Mouse (Mus musculus) heart, embryonic 10.5 days (tissue): ENCODE measurements at regions not wholly inside any gene's neighbourhood (a gene's known extent, or its start where the extent isn't known, plus 50 kb on each side); places are given as distances from the start of the nearest gene placed in this dataset.
A peak's percentile ranks its signal among the peaks of the same experiment; 100 is the strongest.

Experiments used
- DNase-seq: peaks from one replicate; pipeline ENCODE4 v3.0.0-alpha.2; 2017; ENCODE audit warnings: low spot score
- H3K27ac ChIP-seq: fragments of 300-500 bp; sonication (generic); 2 replicates; pipeline ENCODE4 v1.5.1; 2016; ENCODE audit warnings: mild to moderate bottlenecking
- H3K27me3 ChIP-seq: fragments of 300-500 bp; sonication (generic); 2 replicates; pipeline ENCODE4 v1.6.1; 2016; ENCODE audit warnings: mild to moderate bottlenecking; ENCODE audit not compliant: poor library complexity, insufficient read depth, severe bottlenecking
- H3K36me3 ChIP-seq: fragments of 300-500 bp; sonication (generic); 2 replicates; pipeline ENCODE4 v1.6.1; 2016; ENCODE audit warnings: mild to moderate bottlenecking, moderate library complexity
- H3K4me1 ChIP-seq: fragments of 300-500 bp; sonication (generic); 2 replicates; pipeline ENCODE4 v1.6.1; 2016; ENCODE audit warnings: mild to moderate bottlenecking
- H3K4me3 ChIP-seq: fragments of 300-500 bp; sonication (generic); 2 replicates; pipeline ENCODE4 v1.5.1; 2016; ENCODE audit warnings: mild to moderate bottlenecking, moderate library complexity
- H3K9me3 ChIP-seq: fragments of 300-500 bp; sonication (generic); 2 replicates; pipeline ENCODE4 v1.6.1; 2016; ENCODE audit warnings: mild to moderate bottlenecking, moderate library complexity
- WGBS: fragments of 180-500 bp; shearing (Covaris S2); methylation state at CpG from one replicate; pipeline ENCODE4 v1.1.7; 2016; 5-methylcytosine and 5-hydroxymethylcytosine counted together

DNA sequence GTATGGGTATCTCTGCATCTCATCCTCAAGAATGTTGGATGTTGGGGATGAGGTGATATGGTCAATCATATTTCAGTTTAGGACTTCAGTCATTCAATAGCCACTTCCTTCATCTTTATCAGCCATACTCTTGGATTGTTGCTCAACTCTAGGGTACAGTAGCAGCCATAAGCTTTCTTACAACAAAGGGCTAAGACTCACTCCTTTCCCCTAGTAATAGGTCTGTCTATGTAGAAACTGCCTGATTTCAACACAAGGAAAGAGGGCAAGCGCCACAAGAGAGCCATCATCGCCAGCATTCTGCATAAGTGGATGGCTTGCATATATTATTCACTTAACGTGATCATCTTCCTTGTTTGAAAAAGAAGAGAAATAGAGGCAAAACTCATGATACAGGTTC lies 107.5 kb upstream of the Rmdn2 start:
- Histone ChIP-seq H3K9me3 (no peaks in the 10 kb centered on the region), H3K36me3 (no peaks in the 10 kb centered on the region), H3K27me3 (no peaks in the 10 kb centered on the region), H3K27ac (no peak overlapping the region), H3K4me3 (no peak overlapping the region), H3K4me1 (peaks cover 4% of the 10 kb centered on the region; the same call in 1 of the 2 replicates)
- DNase-seq: no peak
- WGBS: 91% methylated on average over 3 of the region's 3 CpGs

DNA sequence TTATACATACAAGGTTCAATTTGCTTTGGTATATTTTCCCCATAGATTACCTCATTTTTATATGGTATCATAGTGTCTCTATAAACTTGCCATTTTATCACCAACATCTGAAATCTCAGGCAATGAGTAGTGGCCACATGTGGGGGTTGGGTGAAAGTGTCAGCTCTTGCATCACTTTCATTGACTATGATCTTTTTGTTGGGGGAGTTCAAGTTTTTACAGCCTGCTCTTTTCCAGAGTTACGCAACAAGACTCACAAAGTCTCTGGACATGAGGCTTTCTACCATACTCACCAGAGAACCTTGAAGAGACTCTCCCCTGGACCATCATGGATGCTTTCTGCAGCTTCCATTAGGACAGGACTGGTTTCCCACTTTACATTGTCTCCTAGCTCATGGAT lies 106.1 kb upstream of the Rmdn2 start:
- DNase-seq: peak; percentile 16
- H3K4me3 ChIP-seq: no peak overlapping the region
- H3K36me3 ChIP-seq: no peaks in the 10 kb centered on the region
- no peaks in the 10 kb centered on the region for H3K27me3 ChIP-seq
- WGBS: 97% methylated on average over 1 of the region's 1 CpGs
- H3K9me3 ChIP-seq: no peaks in the 10 kb centered on the region
- H3K4me1 ChIP-seq: peaks cover 16% of the 10 kb centered on the region
- H3K27ac ChIP-seq: no peak overlapping the region

GRCm38 (mm10) chr17:79509281-79509680 lies 102.4 kb upstream of the Rmdn2 start:
- peaks cover 24% of the 10 kb centered on the region for H3K4me1 ChIP-seq
- DNase-seq: no peak
- no peaks in the 10 kb centered on the region for H3K36me3 ChIP-seq
- H3K27ac ChIP-seq: 0 out of 2 replicates have a peak overlapping the region, but pooled peaks have one; percentile 44
- H3K4me3 ChIP-seq: no peak overlapping the region
- no peaks in the 10 kb centered on the region for H3K9me3 ChIP-seq
- WGBS: 68% methylated on average over 8 of the region's 8 CpGs
- no peaks in the 10 kb centered on the region for H3K27me3 ChIP-seq

DNA sequence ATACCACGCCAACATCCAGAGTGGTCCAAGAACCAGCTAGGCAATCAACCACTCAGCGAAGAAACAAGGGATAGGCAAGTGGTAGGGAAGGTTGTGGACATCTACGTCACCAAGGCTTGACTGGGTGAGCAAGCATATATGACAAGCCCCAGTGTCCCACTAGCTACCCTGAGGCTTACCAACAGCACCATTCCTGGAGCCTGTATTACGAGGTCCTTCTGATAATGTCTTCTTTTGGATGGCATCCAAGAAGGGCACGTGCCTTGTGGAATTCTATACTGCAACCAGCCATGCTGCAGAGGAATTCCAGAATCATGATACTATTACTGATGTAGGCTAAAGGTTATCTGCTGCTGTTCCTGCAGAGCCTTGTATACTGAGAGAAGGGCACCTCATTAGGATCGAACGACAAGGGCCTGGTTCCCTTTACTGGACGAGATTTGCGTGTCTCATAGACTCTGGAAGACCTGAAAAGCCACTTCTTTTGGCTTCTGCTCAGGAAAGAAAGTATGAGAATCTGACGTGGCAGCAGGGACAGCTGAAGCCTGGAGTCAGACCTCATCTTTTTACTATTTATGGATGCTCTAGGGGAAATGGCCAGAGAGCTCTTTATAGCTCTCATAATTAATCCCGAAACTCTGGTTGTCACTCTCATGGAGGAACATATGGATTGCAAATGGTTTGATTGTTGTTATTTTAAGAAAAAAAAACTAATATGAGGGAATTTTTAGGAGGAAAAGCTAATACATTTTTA lies 101.5 kb upstream of the Rmdn2 start:
- Histone ChIP-seq H3K9me3 (no peaks in the 10 kb centered on the region), H3K27me3 (no peaks in the 10 kb centered on the region), H3K4me3 (0 out of 2 replicates have a peak overlapping the region, but pooled peaks have one; percentile 3), H3K36me3 (no peaks in the 10 kb centered on the region), H3K27ac (no peak overlapping the region), H3K4me1 (peaks cover 24% of the 10 kb centered on the region)
- DNase-seq: peak; percentile 77
- WGBS: 46% methylated on average over 11 of the region's 11 CpGs

GRCm38 (mm10) chr17:79511218-79511617 lies 100.4 kb upstream of the Rmdn2 start:
- no peaks in the 10 kb centered on the region for H3K36me3 ChIP-seq
- H3K4me1 ChIP-seq: peaks cover 24% of the 10 kb centered on the region
- no peak overlapping the region for H3K27ac ChIP-seq
- no peaks in the 10 kb centered on the region for H3K27me3 ChIP-seq
- no peak overlapping the region for H3K4me3 ChIP-seq
- DNase-seq: peak; percentile 68
- WGBS: 85% methylated on average over 9 of the region's 9 CpGs
- no peaks in the 10 kb centered on the region for H3K9me3 ChIP-seq

- no peaks in the 10 kb centered on the region for H3K36me3 ChIP-seq
- no peaks in the 10 kb centered on the region for H3K27me3 ChIP-seq
- H3K4me3 ChIP-seq: no peak overlapping the region
- 83% methylated on average over 7 of the region's 7 CpGs for WGBS
- H3K27ac ChIP-seq: no peak overlapping the region
- DNase-seq: peak; percentile 72
- H3K4me1 ChIP-seq: peaks cover 22% of the 10 kb centered on the region
- no peaks in the 10 kb centered on the region for H3K9me3 ChIP-seq
Measured at GRCm38 (mm10) chr17:79514076-79514475, 97.6 kb upstream of the Rmdn2 start.

DNA sequence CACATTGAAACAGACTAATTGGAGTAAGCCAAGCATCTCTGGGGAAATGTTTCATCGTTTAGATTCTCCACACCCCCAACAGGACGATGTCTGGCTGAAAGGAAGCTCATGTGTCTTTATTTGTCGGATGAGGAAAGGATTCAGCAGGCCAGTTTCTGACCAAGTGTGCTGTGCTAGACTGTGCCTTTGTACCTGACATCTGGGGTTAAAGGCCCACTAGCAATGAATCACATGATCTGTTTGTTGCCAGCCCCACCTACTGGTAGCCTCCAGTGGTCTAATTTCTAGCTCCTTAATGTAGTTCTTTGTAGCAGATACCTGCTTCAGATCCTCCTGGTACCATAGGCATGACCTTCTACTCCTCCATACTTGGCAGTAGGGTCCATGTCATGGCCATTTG lies 93.5 kb upstream of the Rmdn2 start:
- peaks cover 8% of the 10 kb centered on the region for H3K4me1 ChIP-seq
- H3K27me3 ChIP-seq: no peaks in the 10 kb centered on the region
- 58% methylated on average over 3 of the region's 3 CpGs for WGBS
- no peaks in the 10 kb centered on the region for H3K36me3 ChIP-seq
- peak; percentile 74 for DNase-seq
- no peak overlapping the region for H3K4me3 ChIP-seq
- H3K9me3 ChIP-seq: no peaks in the 10 kb centered on the region
- H3K27ac ChIP-seq: no peak overlapping the region

DNA sequence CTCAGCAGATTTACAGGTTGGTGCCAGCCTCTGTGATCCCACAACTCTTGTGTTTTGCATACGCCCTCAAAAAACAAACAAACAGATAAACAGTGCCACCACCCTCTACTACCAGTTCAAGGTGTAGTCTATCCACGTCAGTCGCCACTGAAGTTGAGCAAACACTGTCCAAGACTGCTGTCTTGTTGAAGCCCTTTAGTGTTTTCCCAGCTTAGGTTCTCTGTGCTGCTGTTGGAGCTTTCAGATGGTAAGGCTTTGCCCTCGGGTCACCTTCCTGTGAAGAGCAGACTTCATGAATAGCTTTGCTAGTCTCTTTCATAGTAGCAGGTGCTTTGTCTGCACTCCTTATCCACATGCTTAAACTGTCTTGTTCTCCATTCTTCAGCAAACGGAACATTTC lies 93.0 kb upstream of the Rmdn2 start:
- H3K27me3 ChIP-seq: no peaks in the 10 kb centered on the region
- H3K27ac ChIP-seq: no peak overlapping the region
- H3K9me3 ChIP-seq: no peaks in the 10 kb centered on the region
- peak; percentile 53 for DNase-seq
- no peak overlapping the region for H3K4me3 ChIP-seq
- peaks cover 5% of the 10 kb centered on the region for H3K4me1 ChIP-seq
- WGBS: 69% methylated on average over 5 of the region's 5 CpGs
- no peaks in the 10 kb centered on the region for H3K36me3 ChIP-seq

DNA sequence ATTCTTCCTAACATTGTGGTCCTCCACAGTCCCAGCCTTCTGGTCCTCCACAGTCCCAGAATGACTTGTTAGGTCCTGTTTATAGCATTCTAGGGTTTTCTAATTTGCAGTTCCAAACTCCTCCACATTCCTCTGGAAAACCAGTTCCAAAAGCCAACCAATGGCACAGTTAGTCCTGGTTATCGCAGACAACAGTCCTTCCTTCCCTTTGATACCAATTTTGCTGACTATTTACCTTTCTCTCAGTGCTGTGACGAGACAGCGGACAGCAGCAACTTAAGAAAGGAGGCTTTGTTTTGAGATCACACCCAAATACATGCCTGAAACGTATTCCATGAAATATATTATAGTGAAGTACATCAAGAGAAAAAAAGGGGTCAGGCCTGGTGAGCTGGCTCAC lies 92.3 kb upstream of the Rmdn2 start:
- H3K27ac ChIP-seq: no peak overlapping the region; the same call in 1 of the 2 replicates
- no peaks in the 10 kb centered on the region for H3K36me3 ChIP-seq
- no peaks in the 10 kb centered on the region for H3K9me3 ChIP-seq
- no peak overlapping the region for H3K4me3 ChIP-seq
- no peaks in the 10 kb centered on the region for H3K4me1 ChIP-seq
- no peaks in the 10 kb centered on the region for H3K27me3 ChIP-seq
- WGBS: 61% methylated on average over 4 of the region's 4 CpGs
- DNase-seq: no peak

GRCm38 (mm10) chr17:79520283-79520682 lies 91.4 kb upstream of the Rmdn2 start:
- Histone ChIP-seq H3K9me3 (no peaks in the 10 kb centered on the region), H3K4me1 (no peaks in the 10 kb centered on the region), H3K27me3 (no peaks in the 10 kb centered on the region), H3K27ac (no peak overlapping the region), H3K4me3 (no peak overlapping the region), H3K36me3 (no peaks in the 10 kb centered on the region)
- peak; percentile 56 for DNase-seq
- WGBS: 84% methylated on average over 5 of the region's 5 CpGs

- no peaks in the 10 kb centered on the region for H3K4me1 ChIP-seq
- H3K4me3 ChIP-seq: no peak overlapping the region
- H3K27me3 ChIP-seq: no peaks in the 10 kb centered on the region
- H3K36me3 ChIP-seq: no peaks in the 10 kb centered on the region
- no peak for DNase-seq
- no peak overlapping the region for H3K27ac ChIP-seq
- WGBS: 88% methylated on average over 7 of the region's 7 CpGs
- no peaks in the 10 kb centered on the region for H3K9me3 ChIP-seq
Measured at GRCm38 (mm10) chr17:79521691-79522090, 90.0 kb upstream of the Rmdn2 start.

DNA sequence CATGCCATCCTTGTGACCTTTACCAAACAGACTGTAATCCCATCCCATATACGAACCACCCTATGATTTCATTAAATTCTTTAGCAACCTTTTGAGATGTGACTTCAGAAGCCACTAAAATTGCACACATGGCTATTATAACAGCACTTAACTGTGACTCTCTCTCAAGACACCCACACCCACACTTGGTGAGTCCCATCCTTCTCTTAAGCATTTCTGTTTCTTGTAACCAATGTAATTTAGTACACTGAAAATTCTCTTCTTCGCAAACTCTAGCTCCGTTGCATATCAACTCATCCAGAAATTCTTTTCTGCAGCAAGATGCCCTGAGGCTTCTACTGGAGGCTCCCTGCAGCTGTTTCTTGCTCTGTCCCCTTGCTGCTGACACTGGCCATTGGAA lies 88.4 kb upstream of the Rmdn2 start:
- H3K27me3 ChIP-seq: no peaks in the 10 kb centered on the region
- no peak overlapping the region for H3K27ac ChIP-seq
- 93% methylated on average over 3 of the region's 3 CpGs for WGBS
- no peak overlapping the region for H3K4me3 ChIP-seq
- H3K4me1 ChIP-seq: no peaks in the 10 kb centered on the region
- H3K9me3 ChIP-seq: no peaks in the 10 kb centered on the region
- no peak for DNase-seq
- H3K36me3 ChIP-seq: no peaks in the 10 kb centered on the region

DNA sequence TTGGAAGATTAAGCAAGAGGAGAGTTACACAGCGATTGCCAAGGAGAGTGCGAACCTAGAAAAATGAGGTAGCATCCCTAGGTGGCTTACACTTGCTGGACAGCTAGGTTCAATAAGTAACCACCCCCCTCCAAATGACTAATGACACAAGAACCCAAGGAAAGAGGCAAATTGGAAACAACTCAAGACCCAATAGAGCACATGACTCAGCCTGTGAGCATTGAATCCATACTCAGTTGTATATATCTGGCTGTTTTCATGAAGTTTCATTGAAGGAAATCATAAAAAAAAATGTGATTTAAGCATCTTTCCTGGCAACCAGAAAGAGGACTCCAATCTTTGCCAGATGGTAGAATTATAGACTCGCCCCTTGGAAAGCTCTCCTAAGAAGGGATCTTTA lies 84.3 kb upstream of the Rmdn2 start:
- Histone ChIP-seq H3K4me1 (no peaks in the 10 kb centered on the region), H3K27me3 (no peaks in the 10 kb centered on the region), H3K36me3 (no peaks in the 10 kb centered on the region), H3K4me3 (no peak overlapping the region), H3K9me3 (no peaks in the 10 kb centered on the region), H3K27ac (no peak overlapping the region)
- 80% methylated on average over 3 of the region's 3 CpGs for WGBS
- DNase-seq: no peak

GRCm38 (mm10) chr17:79536549-79536948 lies 75.1 kb upstream of the Rmdn2 start:
- 75% methylated on average over 4 of the region's 4 CpGs for WGBS
- no peaks in the 10 kb centered on the region for H3K4me1 ChIP-seq
- no peaks in the 10 kb centered on the region for H3K27me3 ChIP-seq
- H3K36me3 ChIP-seq: no peaks in the 10 kb centered on the region
- no peaks in the 10 kb centered on the region for H3K9me3 ChIP-seq
- H3K4me3 ChIP-seq: no peak overlapping the region
- DNase-seq: no peak
- H3K27ac ChIP-seq: no peak overlapping the region
